Mouse (Mus musculus) cerebellum, adult 2 months (tissue): ENCODE measurements around the gene Gm45785.

Experiments
- CTCF ChIP-seq: fragments of 200-500 bp; IDR thresholded peaks from 2 replicates; pipeline ENCODE4 v1.5.1; 2011; ENCODE audit warnings: low read depth, mild to moderate bottlenecking, control low read depth, low read length, moderate library complexity, borderline replicate concordance; ENCODE audit not compliant: insufficient read depth
- POLR2A ChIP-seq: fragments of 200-500 bp; IDR thresholded peaks from 2 replicates; pipeline ENCODE4 v1.6.1; 2011; ENCODE audit warnings: low read length, control low read depth, borderline replicate concordance; ENCODE audit not compliant: insufficient read depth

GRCm38 (mm10) chr7:140811714-140812113 is 44.4 kb downstream of the Gm45785 start:
- TF ChIP-seq CTCF (no peak), POLR2A (no peak)
